Mouse (Mus musculus) forebrain, embryonic 15.5 days (tissue): ENCODE data around the gene Nab2. TPM values are rescaled to one million over a fixed set of nuclear protein-coding genes. Genes with fewer than 3 reads are reported as not detected.
A peak's percentile ranks its signal among the peaks of the same experiment; 100 is the strongest.

Experiments
- ATAC-seq: fragments of 200-750 bp; cut with Nextera tagmentation; replicated peaks from 2 replicates; pipeline ENCODE4 v1.8.0; 2017; ENCODE audit warnings: mild to moderate bottlenecking, moderate TSS enrichment, moderate library complexity
- H3K27ac ChIP-seq: fragments of 300-500 bp; sonication (generic); replicated peaks from 2 replicates; pipeline ENCODE4 v1.5.1; 2015; ENCODE audit warnings: mild to moderate bottlenecking, inconsistent platforms
- H3K27me3 ChIP-seq: fragments of 300-500 bp; sonication (generic); 2 replicates; pipeline ENCODE4 v1.6.1; 2015; ENCODE audit warnings: inconsistent platforms
- H3K36me3 ChIP-seq: fragments of 300-500 bp; sonication (generic); 2 replicates; pipeline ENCODE4 v1.6.1; 2015; ENCODE audit warnings: mild to moderate bottlenecking, inconsistent platforms
- H3K4me1 ChIP-seq: fragments of 300-500 bp; sonication (generic); 2 replicates; pipeline ENCODE4 v1.6.1; 2015; ENCODE audit warnings: inconsistent platforms
- H3K4me2 ChIP-seq: fragments of 300-500 bp; sonication (generic); replicated peaks from 2 replicates; pipeline ENCODE4 v1.6.1; 2015; ENCODE audit warnings: mild to moderate bottlenecking, inconsistent platforms
- H3K4me3 ChIP-seq: fragments of 300-500 bp; sonication (generic); 2 replicates; pipeline ENCODE4 v1.5.1; 2015; ENCODE audit warnings: mild to moderate bottlenecking, inconsistent platforms
- H3K9ac ChIP-seq: fragments of 300-500 bp; sonication (generic); replicated peaks from 2 replicates; pipeline ENCODE4 v1.6.1; 2015; ENCODE audit warnings: mild to moderate bottlenecking, inconsistent platforms
- H3K9me3 ChIP-seq: fragments of 300-500 bp; sonication (generic); 2 replicates; pipeline ENCODE4 v1.6.1; 2016; ENCODE audit warnings: inconsistent platforms
- WGBS: fragments of 180-500 bp; shearing (Covaris S2); methylation state at CpG from one replicate; pipeline ENCODE4 v1.1.7; 2015; ENCODE audit warnings: mixed read lengths; 5-methylcytosine and 5-hydroxymethylcytosine counted together
- polyA plus RNA-seq: library from polyadenylated mRNA; unstranded; fragments of >200 nt; fragmentation: Nextera tagmentation; extraction: Ambion mirVana; gene quantifications from 2 replicates; pipeline ENCODE4 v1.2.1, GENCODE M21; 2015

Gene Nab2
- 2.9 and 3.9 TPM in 2 replicates for polyA plus RNA-seq

DNA sequence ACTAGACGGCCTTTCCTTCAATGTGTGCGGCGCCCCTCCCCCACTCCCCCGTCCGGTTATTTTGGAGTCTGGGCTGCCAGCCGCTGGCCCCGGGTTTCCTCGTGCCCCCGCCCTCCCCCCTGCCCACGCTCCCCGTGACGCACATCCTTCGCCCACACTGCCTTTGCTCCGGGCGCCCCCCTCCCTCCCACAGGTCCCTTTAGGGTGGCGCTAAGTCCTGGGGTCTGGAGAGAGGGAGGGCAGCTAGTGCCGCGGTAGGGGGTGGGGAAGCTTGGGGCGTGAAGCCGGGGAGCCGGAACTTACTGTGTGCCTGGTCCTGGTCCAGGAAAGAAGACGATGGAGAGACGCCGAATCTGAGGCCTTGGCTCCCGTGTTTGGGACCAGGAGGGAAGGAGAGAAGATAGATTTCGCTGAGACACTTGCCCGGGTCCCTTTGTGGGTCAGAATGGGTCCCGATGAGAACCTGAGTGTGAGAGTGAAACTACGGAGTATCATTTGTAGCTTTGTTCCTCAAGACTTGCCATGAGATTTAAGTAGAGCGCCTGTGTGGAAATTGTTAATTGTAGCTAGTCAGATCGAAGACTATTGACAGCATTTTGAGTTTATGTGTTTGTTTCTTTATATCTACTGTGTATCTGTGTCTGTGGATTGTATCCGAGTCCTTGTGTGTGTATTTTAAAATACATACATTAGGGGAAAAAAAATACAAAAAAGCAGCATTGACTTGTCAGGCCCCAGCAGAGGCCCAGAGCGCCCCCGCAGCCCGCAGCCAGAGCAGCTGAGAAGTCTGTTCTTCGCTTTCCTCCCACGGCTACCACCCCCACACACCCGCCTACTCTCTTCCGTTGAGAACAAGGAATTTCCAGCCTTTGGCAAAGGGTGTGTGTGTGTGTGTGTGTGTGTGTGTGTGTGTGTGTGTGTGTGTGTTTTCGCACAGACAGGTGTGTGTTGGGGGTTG is at the start of gene Nab2:
Gene Nab2 (minus strand): TSS at position 476 of the 958 bp plus-strand sequence.
- Histone ChIP-seq H3K27me3 (peaks cover 38% of the 10 kb centered on the region), H3K27ac (peak within 1 kb of the TSS; percentile 76), H3K36me3 (no peaks in the 10 kb centered on the region), H3K4me1 (peaks cover 45% of the 10 kb centered on the region), H3K4me3 (peak within 1 kb of the TSS; percentile 64), H3K9ac (peak within 1 kb of the TSS; percentile 50), H3K9me3 (no peaks in the 10 kb centered on the region), H3K4me2 (peak within 1 kb of the TSS; percentile 88)
- 0 out of 2 replicates have a peak, but pooled peaks have one; percentile 9 for ATAC-seq
- WGBS: 5% methylated on average over 37 of the region's 40 CpGs

DNA sequence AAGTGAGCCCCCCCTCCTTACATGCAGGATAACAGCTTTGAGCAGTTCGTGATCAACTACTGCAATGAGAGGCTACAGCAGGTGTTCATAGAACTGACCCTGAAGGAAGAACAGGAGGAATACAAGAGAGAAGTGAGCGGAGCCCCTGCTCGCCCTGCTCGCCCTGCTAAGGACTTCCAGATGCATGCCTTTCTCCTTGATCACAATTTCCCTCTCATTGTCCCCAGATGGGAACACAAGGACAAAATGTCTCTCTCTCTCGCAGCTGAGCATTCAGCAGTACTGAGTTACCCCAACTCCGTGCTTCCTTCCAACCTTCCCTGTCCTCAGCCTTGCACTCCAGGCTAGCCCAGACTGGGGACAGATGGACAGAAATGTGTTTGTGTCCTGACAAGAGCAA is 44.4 kb upstream of the Nab2 start:
- WGBS: 71% methylated on average over 6 of the region's 6 CpGs
- Histone ChIP-seq H3K27me3 (no peaks in the 10 kb centered on the region), H3K27ac (no peak overlapping the region), H3K9ac (no peak overlapping the region), H3K4me2 (no peak overlapping the region), H3K4me3 (no peak overlapping the region), H3K36me3 (no peaks in the 10 kb centered on the region), H3K9me3 (no peaks in the 10 kb centered on the region), H3K4me1 (no peaks in the 10 kb centered on the region)
- ATAC-seq: peak; percentile 29; the same call in 1 of the 2 replicates

DNA sequence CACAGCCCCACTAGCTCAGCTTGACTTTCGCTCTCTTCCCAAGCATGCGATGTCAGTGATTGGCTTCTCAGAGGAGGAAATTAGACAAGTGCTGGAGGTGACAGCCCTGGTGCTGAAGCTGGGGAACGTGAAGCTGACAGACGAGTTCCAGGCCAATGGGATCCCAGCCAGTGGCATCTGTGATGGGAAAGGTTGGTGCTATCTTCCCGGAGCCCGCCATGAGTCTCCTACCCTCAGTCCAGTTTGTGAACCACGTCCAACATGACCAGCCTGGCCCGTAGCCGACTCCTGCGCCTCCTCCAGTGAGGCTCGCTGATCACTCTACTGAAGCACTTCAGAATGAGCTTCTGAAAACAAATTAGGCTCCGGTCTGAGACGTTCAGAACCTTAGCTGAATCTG is 42.0 kb upstream of the Nab2 start:
- 83% methylated on average over 13 of the region's 13 CpGs for WGBS
- Histone ChIP-seq H3K4me2 (no peak overlapping the region), H3K4me3 (no peak overlapping the region), H3K27me3 (no peaks in the 10 kb centered on the region), H3K4me1 (no peaks in the 10 kb centered on the region), H3K27ac (no peak overlapping the region), H3K9ac (no peak overlapping the region), H3K36me3 (no peaks in the 10 kb centered on the region), H3K9me3 (no peaks in the 10 kb centered on the region)
- no peak for ATAC-seq

DNA sequence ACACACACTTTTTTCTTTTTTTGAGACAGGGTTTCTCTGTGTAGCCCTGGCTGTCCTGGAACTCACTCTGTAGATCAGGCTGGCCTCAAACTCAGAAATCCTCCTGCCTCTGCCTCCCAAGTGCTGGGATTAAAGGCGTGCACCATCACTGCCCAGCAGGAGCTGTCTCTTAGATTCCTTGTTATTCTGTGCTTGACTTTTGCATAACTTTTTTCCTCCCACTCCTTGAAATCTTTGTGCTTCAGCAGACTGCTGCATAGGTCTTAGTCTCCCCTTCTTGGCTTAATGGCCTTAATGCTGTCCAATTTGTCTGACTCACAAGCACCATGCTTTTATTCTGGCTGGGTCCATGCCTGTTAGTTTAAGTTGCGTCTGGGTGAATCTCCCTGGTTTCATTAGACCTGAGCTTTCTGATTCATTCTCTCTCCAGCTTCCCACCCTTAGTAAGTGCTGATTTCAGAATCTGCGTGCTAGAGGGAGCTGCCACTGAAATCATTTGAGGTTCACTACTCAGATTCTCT is 40.5 kb upstream of the Nab2 start:
- 76% methylated on average over 3 of the region's 3 CpGs for WGBS
- no peaks in the 10 kb centered on the region for H3K27me3 ChIP-seq
- ATAC-seq: no peak

DNA sequence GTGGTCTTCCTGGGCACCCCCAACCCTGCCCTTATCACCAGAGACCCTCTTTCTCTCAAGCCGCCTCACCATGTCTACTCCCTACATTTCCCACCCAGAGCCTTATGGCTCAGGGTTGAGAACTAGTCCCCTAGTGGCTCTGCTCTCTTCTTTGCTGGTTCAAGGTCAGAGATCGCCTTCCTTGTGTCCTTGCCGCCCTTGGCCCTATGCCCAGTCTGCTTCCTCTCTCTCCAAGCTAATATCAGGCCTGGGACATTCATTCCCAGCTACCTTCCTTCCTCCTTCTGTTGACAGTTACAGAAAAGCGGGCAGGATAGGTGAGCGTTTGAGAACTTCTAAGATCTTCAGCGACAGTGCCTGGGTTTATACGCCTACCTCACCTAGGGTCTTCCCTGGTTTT is 39.4 kb upstream of the Nab2 start:
- WGBS: 89% methylated on average over 7 of the region's 7 CpGs
- H3K9ac ChIP-seq: no peak overlapping the region
- H3K4me3 ChIP-seq: no peak overlapping the region
- H3K4me1 ChIP-seq: no peaks in the 10 kb centered on the region
- ATAC-seq: no peak
- no peak overlapping the region for H3K27ac ChIP-seq
- H3K36me3 ChIP-seq: no peaks in the 10 kb centered on the region
- no peaks in the 10 kb centered on the region for H3K9me3 ChIP-seq
- H3K4me2 ChIP-seq: no peak overlapping the region
- H3K27me3 ChIP-seq: no peaks in the 10 kb centered on the region

More for the DNA sequence above, 40.5 kb upstream of the Nab2 start:
- Histone ChIP-seq H3K4me1 (no peaks in the 10 kb centered on the region), H3K36me3 (no peaks in the 10 kb centered on the region), H3K4me2 (no peak overlapping the region), H3K27ac (no peak overlapping the region), H3K9me3 (no peaks in the 10 kb centered on the region), H3K4me3 (no peak overlapping the region), H3K9ac (no peak overlapping the region)

DNA sequence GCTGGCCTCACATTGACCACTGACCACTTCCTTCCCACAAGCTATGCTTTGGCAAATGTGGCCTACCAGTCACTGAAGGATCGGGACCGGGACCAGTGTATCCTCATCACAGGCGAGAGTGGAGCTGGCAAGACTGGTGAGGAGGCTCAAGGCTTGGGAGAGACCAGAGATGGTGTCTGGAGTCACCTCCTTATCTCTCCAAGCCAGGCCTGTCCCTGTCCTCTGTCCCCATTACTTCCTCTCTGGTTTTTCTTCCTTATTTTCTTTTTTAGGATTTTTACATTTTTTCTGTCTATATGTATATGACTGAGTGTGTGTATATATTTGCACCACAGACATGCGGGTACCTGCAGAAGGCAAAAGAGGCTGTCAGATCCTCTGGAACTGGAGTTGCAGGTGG is 37.4 kb upstream of the Nab2 start:
- Histone ChIP-seq H3K27me3 (no peaks in the 10 kb centered on the region), H3K27ac (no peak overlapping the region), H3K36me3 (no peaks in the 10 kb centered on the region), H3K4me3 (no peak overlapping the region), H3K4me1 (no peaks in the 10 kb centered on the region), H3K9me3 (no peaks in the 10 kb centered on the region), H3K4me2 (no peak overlapping the region), H3K9ac (no peak overlapping the region)
- no peak for ATAC-seq
- WGBS: 93% methylated on average over 4 of the region's 4 CpGs

DNA sequence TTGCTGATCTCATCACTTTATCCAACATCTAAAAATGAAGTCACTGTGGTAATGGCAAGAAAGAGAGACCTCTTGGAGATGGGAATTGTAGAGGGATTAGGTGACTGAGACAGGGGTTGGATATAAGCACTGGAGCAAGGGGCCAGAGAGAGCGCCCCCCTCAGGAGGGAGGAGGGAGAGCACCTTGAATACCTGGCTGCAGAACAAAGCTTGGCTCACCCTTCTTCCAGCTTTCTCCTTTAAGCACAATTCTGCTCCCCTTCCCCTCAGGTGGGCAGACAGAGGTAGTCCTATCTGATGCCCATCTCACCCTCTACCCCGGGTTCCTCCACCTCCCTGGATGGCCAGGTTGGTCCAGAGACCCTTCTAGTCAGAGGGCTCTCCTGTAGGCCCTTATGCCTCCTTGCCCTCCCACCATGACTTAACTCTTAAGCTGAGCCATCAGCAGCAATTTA is 36.4 kb upstream of the Nab2 start, which contains the start of gene Myo1a:
Gene Myo1a (plus strand): TSS at position 405 of the 455 bp plus-strand sequence.
- Histone ChIP-seq H3K4me2 (no peak within 1 kb of the TSS), H3K9ac (no peak within 1 kb of the TSS), H3K9me3 (no peaks in the 10 kb centered on the region), H3K36me3 (no peaks in the 10 kb centered on the region), H3K27me3 (no peaks in the 10 kb centered on the region), H3K4me1 (no peaks in the 10 kb centered on the region), H3K27ac (no peak within 1 kb of the TSS), H3K4me3 (no peak within 1 kb of the TSS)
- no peak for ATAC-seq
- 75% methylated on average over 2 of the region's 2 CpGs for WGBS

DNA sequence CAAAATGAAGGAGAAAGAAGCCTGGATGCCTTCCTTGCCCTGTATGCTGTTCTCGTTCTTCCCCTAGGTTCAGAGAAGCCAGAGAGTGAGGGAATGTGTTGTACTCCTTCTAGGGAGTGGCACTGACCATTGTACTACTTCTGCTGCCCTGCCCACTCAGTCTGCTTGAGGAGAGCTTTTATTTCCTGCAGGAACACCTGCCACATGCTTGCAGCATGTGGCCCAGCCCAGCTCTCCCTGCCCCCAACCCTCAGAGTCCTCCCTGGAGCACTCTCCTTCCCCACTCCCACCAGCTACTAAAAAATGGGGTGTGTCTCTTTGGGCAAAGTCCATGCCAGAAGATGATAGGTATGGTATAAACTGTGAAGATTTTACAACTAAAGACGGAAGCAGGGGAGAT is 35.9 kb upstream of the Nab2 start:
- 61% methylated on average over 2 of the region's 2 CpGs for WGBS
- Histone ChIP-seq H3K9me3 (no peaks in the 10 kb centered on the region), H3K4me2 (no peak overlapping the region), H3K4me3 (no peak overlapping the region), H3K27ac (no peak overlapping the region), H3K9ac (no peak overlapping the region), H3K4me1 (no peaks in the 10 kb centered on the region), H3K36me3 (no peaks in the 10 kb centered on the region), H3K27me3 (no peaks in the 10 kb centered on the region)
- no peak for ATAC-seq

DNA sequence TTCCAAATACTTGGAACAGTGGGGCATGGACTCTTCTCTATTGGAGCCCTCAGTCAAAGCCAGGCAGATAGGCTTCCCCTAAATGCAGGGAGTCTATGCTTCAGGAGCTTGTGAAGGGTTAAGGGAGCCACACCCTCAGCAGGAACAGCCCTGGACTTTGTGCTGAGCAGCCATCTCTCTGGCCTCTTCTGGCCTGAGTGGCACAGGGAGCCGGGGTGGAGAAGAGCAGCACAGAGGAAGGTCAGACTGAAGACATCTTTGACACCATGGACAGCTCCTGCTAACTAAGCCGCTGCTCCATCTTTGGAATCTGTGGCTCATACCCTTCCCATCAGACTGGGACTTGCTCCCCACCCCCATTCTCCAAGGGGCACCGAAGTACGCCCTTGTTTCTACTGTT is 34.9 kb upstream of the Nab2 start:
- Histone ChIP-seq H3K4me3 (no peak overlapping the region), H3K4me1 (no peaks in the 10 kb centered on the region), H3K27me3 (no peaks in the 10 kb centered on the region), H3K36me3 (no peaks in the 10 kb centered on the region), H3K9me3 (no peaks in the 10 kb centered on the region), H3K4me2 (no peak overlapping the region), H3K9ac (no peak overlapping the region), H3K27ac (no peak overlapping the region)
- 46% methylated on average over 4 of the region's 4 CpGs for WGBS
- ATAC-seq: no peak

DNA sequence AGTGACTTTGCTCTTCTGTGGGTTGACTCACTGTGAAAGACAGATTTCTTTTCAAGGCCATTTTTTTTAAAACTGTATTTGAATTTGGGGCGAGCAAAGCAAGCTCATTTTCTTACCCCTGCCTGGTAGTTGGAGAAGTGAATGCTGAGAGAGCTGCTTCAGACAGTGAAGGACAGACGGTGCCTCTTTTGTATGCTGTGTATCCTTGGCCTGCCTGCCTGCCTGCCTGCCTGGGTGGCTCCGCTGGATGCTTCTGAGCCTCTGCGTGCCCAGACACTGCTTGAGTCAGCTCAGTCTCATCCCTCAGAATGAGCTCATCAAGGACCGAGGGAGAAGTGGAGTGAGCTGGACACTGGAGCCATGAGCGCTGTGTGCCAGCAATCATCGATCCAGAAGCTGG is 30.6 kb upstream of the Nab2 start:
- Histone ChIP-seq H3K36me3 (peaks cover 6% of the 10 kb centered on the region; the same call in 1 of the 2 replicates), H3K4me3 (no peak overlapping the region), H3K27me3 (no peaks in the 10 kb centered on the region), H3K4me1 (no peaks in the 10 kb centered on the region), H3K4me2 (no peak overlapping the region), H3K27ac (no peak overlapping the region), H3K9ac (no peak overlapping the region), H3K9me3 (no peaks in the 10 kb centered on the region)
- 92% methylated on average over 7 of the region's 7 CpGs for WGBS
- no peak for ATAC-seq

DNA sequence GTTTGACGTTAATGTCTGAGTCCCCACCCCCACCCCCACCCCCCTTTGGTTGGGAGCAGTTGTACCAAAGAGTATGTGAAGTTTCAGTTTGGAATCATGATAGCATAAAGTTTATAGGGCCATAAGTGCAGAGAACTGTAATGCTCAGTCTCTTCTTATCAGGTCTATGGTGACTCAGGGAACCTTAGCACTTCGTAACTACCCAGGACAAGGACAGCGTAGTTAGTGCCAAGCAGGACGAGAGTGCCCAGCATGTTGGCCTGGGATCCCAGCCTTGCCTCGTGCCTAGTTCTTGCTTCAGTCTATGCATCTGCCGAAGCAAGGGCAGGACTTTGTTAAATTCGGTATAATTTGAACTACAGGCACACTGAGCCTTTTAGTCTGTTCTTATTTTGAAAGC is 27.4 kb upstream of the Nab2 start:
- H3K27ac ChIP-seq: no peak overlapping the region
- no peaks in the 10 kb centered on the region for H3K9me3 ChIP-seq
- H3K4me3 ChIP-seq: no peak overlapping the region
- H3K4me2 ChIP-seq: no peak overlapping the region
- WGBS: 94% methylated on average over 7 of the region's 7 CpGs
- ATAC-seq: no peak
- H3K27me3 ChIP-seq: no peaks in the 10 kb centered on the region
- H3K36me3 ChIP-seq: peaks cover 9% of the 10 kb centered on the region
- no peaks in the 10 kb centered on the region for H3K4me1 ChIP-seq
- no peak overlapping the region for H3K9ac ChIP-seq

DNA sequence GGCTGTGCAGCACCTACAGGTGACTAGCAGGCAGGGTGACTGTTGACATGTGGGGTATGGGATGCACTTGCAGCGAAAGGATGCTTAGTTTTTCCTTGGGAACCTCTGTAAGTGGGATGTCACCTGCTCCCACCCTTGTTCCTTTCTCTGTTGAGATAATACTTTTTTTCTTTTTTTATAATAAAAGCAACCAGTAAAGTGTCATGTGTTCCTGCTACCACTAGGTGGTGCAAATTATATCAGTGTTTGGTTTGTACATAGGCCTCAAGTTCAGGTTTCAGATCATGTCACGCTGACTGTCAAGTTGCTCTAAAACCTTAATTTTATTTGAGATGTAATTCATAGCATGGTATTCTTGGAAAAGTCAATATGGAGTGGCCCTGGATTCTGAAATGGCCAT is 26.3 kb upstream of the Nab2 start:
- Histone ChIP-seq H3K9ac (no peak overlapping the region), H3K9me3 (no peaks in the 10 kb centered on the region), H3K4me3 (no peak overlapping the region), H3K4me2 (no peak overlapping the region), H3K27me3 (no peaks in the 10 kb centered on the region), H3K27ac (no peak overlapping the region), H3K4me1 (no peaks in the 10 kb centered on the region), H3K36me3 (peaks cover 9% of the 10 kb centered on the region)
- no peak for ATAC-seq
- 53% methylated on average over 2 of the region's 2 CpGs for WGBS
